Mouse (Mus musculus): Measurements from ENCODE around the gene Calm4.

The Calm4 gene

DNA sequence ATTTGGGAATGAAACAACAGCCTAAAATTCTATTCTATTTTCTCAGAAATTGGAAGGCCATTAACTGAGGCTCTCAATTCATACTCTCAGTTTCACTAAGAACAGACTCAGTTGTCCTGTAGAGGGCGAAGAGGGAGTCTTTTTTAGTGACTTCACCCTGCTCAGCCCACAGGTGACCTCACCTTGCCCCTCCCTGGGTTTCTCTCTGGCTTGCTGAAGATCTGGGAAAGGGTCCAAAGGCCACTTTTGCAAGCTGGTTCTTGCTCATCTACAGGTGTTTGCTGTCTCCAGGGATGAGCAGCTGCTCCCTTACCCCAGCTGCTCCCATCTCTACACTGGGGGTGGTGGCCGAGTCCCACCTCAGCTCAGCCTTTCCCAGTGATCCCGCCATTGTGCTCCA, 24.8 kb downstream of the Calm4 start:
- DNase-seq: no peak

DNA sequence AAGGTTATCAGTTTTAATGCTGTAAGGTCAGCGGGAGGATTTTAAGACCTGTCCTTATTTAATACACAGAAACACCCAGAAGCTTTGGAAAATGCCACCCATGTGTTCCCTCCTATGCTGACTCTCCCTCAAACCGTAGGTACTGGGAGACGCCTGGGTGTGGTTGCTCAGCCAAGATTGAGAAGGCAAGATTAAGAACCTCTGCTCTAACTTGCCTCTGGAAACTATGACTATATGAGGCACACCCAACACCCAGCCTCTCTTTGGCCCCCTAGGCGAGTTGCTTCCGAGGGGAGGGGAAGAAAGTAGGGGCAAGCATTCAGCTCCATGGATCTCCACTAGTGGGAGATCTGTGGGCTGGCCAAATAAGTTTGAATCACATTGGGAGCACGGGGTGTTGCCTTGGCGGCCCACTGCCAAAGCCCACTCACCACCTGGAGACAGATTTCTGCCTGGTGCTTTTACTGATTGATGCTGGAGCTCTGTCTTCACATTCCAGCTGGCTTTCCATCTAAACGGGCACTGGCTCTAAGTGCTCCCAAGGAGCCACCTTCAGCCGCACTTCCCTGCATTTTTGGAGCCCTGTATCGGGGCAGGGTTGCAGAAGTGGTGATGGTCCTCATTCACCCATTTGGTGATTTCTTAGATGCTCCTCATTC, 25.5 kb downstream of the Calm4 start:
- no peak for DNase-seq

DNA sequence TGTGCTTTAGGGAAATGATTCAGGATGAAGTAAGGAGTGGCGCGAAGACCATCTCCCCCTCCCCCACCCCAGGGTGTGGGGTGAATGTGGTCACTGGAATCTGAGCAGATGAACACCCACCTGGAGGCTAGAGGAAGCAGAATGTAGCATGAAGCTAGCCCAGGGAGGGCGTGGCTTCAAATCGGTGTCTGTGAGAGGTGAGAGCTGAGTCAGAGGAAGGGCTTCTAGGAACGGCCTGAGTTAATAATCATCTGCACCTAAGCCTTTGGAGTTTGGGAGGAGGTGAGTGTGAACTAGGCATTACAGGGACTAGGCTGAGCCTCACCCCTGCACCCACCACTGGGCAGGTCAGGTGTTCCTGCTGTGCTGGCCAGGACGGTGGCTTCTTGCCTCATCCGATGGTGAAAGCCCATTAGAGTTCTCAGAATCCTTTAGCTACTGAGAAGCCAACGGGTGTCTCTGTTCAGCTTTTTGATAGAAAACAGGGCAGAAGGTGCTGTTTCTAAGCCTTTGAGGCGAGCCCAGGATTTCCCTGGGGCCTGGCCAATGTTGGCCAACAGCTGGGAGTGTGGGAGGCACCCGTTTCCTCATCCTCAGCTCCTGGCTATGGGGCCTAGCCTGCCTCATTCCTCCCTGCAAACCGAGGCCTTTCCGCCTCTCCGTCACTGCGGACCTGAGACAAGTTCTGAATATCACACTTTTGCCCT, 28.2 kb downstream of the Calm4 start:
- no peak for DNase-seq

DNA sequence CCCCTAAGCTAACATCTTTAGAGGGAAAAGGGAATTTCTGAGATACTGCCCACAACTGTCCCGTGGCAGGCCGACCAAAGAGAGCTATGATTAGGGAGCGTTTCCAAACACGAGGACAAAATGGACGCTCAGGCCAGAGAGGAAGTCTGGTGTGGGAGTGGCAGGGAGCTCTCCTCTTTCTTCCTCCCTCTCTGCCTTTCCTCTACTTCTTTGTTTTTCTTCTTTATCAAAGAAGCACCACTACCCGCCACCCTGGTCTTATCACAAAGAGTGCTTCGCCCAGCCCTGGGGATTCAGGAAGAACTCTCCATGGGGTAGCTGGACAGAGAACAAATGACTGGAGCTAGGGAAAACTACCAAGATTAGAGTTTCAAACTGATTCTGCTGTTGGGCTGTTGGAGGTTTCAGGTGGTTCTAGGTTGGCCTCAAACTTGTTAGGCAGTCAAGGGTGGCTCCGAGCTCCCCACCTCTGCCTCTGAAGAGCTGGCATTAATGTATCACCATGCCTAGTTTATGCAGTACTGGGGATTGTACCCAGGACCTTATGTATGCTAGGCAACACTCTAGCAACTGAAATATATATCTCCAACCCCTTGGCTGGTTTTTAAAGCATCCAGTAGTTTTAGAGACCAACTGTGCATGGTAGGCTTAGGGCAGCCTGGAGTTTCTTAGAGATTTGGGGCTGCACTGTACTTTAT, 28.9 kb downstream of the Calm4 start:
- no peak for DNase-seq

DNA sequence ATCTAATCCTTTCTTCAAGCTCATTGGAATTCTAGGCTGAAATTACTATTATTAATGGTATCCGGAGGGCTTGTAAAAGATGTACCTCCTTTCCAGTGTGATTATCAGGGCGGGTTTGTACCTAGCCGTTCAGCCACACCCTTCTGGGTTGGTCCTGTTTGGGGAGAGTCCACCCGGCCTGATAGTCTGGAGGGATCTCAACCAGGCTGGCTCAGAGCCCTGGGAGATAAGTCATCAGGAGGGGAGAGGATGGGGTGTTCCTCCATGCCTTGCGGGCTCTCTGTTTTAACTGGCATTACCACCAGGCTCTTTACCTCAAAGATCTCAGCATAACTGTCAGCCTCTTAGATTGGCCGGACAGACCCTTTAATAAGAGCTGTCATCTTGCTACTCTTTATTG, 29.6 kb downstream of the Calm4 start:
- no peak for DNase-seq

DNA sequence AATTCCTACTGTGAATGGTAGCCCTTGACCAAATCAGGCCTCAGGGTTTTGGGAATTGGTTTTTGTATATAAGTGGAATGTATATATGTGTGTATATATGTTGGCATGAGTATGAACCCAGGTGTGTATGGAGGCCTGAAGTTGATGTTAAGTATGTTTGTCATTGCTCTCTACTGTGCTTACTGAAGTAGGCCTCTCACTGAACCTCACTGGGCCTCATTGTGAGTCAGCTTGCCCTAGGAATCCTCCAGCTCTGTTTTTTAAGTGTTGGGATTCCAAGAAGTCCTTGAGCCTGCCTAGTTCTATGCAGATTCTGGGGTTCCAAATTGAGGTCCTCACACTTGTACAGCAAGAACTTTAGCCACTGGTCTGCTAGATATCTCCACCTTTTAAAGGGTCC, 32.3 kb downstream of the Calm4 start:
- DNase-seq: no peak

DNA sequence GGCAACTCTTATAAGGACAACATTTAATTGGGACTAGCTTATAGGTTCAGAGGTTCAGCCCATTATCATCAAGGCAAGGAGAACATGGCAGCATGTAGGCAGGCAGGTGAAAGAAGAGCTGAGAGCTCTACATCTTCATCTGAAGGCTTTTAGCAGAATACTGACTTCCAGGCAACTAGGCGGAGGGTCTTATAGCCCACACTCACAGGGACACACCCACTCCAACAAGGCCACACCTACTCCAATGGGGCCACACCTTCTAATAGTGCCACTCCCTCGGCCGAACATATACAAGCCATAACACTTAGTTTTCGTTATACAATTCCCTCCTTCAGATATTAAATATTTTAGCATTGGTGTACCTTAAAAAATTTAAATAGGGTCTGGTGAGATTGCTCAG, 35.3 kb downstream of the Calm4 start:
- no peak for DNase-seq

DNA sequence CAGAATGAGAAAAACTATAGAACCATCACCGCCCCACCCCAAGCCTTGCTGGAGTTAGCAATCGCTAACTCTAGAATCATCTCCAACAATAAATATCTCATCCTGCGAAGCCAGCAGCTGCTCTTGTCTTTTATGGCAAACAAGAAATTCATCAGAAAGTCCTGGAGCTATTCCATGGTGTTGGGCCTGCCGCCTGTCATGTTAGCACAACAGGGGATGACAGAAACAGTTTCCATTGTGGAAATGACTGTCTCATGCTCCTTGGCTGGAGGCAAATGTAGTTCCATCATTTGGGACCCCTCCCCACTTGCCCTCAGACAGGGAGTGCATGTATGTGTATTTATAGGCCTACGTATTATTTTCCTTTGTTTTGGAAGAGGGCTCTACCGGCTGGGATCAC, 38.9 kb downstream of the Calm4 start:
- DNase-seq: no peak

DNA sequence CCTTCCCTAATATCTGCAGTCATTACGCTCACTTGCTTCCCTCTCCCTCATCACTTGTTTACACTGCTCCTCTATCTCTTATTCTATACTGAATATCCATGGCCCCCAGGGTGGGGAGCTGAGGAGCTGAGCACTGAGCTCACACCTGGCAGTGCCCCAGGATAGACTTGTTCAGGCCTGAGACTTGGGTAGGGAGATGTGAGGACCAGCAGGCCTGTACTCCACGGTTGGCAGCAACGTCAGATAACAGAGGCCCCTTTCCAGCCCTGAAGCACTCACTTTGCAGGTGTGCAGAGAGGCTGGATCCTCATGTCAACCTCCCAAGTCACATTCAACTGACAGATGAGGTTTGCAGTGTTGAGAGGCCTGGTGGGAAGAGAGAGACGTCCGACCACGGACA, 39.6 kb downstream of the Calm4 start:
- no peak for DNase-seq

DNA sequence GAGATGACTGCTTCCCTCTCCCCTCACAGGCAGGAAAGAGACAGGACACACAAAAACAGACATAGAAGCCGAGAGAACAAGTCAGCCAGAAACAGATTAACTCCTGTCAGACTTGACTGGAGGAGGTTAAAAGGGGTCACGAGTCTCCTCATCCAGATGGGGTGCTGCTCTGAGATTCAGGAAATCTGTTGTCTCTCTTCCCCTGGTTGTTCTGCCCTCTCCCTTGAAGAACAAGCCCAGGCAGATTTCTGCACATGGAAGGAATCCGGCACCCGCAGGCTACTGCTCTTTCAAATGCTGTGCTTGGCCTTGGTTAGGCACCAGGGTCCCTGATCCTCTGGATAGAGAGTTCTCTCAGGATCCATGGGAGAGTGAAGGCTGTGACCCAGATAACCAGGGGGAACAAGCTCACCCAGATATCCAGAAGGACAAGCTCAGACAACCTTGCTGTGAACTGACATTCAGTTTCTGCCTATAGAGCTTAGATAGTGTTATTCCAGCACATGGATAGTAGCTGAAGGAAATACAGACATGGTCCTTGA, 40.2 kb downstream of the Calm4 start:
- no peak for DNase-seq

DNA sequence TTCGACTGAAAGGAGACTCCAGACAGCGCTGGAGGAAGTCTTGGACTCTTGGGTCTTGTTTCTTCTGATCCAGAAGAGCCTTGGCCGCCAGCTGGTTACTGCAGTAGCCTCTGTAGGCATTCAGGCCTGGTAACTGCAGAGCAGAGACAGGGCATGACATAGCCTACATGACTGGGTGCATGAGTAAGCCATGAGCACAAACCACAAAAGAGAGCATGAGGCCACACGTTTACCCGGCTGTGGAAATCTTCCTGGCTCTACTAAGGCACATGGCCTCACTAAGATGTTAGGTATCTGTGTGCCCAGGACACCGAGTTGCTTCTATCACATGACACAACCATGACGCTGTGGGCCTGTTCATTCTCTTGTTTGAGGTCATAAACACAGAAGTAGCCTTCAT, 49.1 kb downstream of the Calm4 start:
- no peak for DNase-seq

Data from right cerebral cortex, postnatal 4 days (tissue).